Mouse (Mus musculus) heart, postnatal 0 days (tissue): ENCODE measurements around the gene Nsun5.

ENCODE experiments used
- CTCF ChIP-seq: IDR thresholded peaks from 2 replicates; pipeline ENCODE4 v1.5.1; 2016; ENCODE audit warnings: antibody characterized with exemption, control low read depth, low read depth
- EP300 ChIP-seq: IDR thresholded peaks from 2 replicates; pipeline ENCODE4 v1.6.1; 2016; ENCODE audit warnings: antibody characterized with exemption, low read depth

DNA sequence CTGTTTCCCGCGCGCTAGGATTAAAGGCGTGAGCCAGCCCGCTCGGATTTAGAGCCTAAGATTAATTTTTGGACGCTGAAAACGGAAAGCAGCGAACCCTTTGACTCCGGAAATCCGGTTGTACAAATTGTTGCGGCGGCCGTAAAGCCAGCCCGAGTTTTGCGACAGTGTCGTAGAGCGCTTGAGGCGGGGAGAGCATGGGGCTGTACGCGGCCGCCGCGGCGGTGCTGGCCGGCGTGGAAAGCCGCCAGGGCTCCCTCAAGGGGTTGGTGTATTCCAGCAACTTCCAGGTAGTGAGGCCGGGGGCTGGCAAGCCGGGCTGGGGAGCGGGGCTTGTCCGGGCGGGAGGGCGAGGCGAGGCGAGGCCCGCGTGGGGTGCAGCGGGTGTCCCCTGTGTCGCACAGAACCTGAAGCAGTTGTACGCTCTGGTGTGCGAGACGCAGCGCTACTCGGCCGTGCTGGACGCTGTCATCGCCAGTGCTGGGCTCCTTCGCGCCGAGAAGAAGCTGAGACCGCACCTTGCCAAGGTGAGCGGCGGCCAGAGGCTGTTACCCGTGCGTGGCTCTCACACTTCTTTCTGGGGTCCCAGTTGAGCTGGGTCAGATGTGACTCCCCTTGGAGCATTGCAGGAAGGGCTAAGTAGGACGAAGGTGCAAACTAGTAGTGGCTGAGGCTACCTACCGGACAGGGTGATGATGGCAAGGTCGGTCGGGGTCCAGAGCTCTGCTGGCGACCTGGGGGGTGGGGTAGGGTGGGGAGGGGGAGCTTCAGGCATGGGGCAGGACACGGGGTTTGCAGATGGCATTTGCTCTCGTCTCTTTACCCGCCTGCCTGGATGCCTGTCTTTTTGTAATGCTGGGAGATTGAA is at the start of gene Nsun5:
- TF ChIP-seq EP300 (no peak), CTCF (no peak)
